Mouse (Mus musculus): Measurements from ENCODE around the gene Pcyt2.

DNA sequence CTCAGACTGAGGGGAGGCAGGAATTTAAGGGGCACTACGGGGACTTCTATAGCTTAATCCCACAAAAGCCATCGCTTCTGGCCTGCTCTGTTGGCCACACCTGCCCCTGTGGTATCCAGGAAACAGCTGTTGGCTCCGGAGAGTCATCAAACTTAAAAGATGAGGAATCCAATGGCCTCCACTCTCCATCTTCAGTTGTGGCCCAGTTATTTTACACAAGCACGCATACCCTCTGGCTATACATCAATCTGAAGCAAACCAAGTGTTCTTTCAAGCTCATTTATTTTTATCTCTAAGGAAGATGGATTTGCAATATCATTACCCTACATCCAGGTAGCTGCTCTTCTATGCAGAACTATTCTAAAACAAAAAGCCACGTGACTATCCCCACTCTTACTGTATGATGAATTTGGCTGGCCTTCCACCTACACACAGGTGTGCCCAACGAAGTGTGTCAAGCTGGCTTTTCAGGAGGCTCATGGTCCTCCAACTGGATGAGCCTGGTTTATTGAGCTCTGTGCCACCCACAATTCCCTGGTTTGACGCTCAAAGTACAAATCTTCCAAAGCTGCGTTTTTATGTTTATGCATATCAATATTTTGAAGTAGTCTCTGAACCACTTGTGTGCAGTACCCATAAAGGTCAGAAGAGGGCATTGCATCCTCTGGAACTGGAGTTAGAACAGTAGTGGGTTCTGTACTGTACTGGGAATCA is 35.3 kb downstream of the Pcyt2 start:
- no peak for TF ChIP-seq EP300 (IDR thresholded peaks at IDR 0.05; ENCODE audit: low read depth in 1 of 2, low read length in 2 of 2)
- TF ChIP-seq SIN3A (IDR thresholded peaks at IDR 0.05; ENCODE audit: low read length): no peak
- TF ChIP-seq MAX (IDR thresholded peaks at IDR 0.05; ENCODE audit: low read length): no peak; the same call in 1 of the 2 replicates
- TF ChIP-seq CTCF (IDR thresholded peaks at IDR 0.05 in 2 of 3, conservative IDR thresholded peaks at IDR 0.05 in 1 of 3; ENCODE audit: control insufficient read depth in 1 of 3, insufficient read depth in 1 of 3, low read depth in 2 of 3, low read length in 3 of 3, poor library complexity in 1 of 3, severe bottlenecking in 1 of 3): peak; percentile 18 to 85 (median 75); a peak in 5 of 6 replicates
- TF ChIP-seq JUND (IDR thresholded peaks at IDR 0.05; ENCODE audit: low read depth, low read length): no peak
- TF ChIP-seq ZKSCAN1 (IDR thresholded peaks at IDR 0.05; ENCODE audit: low read depth, low read length): no peak
- TF ChIP-seq MAZ (IDR thresholded peaks at IDR 0.05; ENCODE audit: low read depth, low read length): no peak
- no peak for TF ChIP-seq HCFC1 (IDR thresholded peaks at IDR 0.05; ENCODE audit: low read depth, low read length)
- TF ChIP-seq BHLHE40 (IDR thresholded peaks at IDR 0.05; ENCODE audit: borderline replicate concordance, low read depth, low read length): no peak

All from MEL (cell line).